Mouse (Mus musculus) stomach, postnatal 0 days (tissue): ENCODE measurements around the gene Kcnma1. TPM values are rescaled to one million over a fixed set of nuclear protein-coding genes. Genes with fewer than 3 reads are reported as not detected.
A peak's percentile ranks its signal among the peaks of the same experiment; 100 is the strongest.

Experiments
- ATAC-seq: fragments of 200-750 bp; cut with Nextera tagmentation; 2 replicates; pipeline ENCODE4 v1.8.0; 2017; ENCODE audit not compliant: low FRiP score, low TSS enrichment
- DNase-seq: peaks from one replicate; pipeline ENCODE4 v3.0.0-alpha.2; 2016; ENCODE audit warnings: low spot score
- H3K27ac ChIP-seq: fragments of 300-500 bp; sonication (generic); replicated peaks from 2 replicates; pipeline ENCODE4 v1.5.1; 2014; ENCODE audit warnings: mild to moderate bottlenecking, control low read depth
- H3K27me3 ChIP-seq: fragments of 300-500 bp; sonication (generic); 2 replicates; pipeline ENCODE4 v1.6.1; 2014; ENCODE audit warnings: low read length; ENCODE audit not compliant: control insufficient read depth, insufficient read depth
- H3K36me3 ChIP-seq: fragments of 300-500 bp; sonication (generic); 2 replicates; pipeline ENCODE4 v1.6.1; 2014; ENCODE audit warnings: low read length, mixed read lengths; ENCODE audit not compliant: control insufficient read depth, insufficient read depth
- H3K4me1 ChIP-seq: fragments of 300-500 bp; sonication (generic); replicated peaks from 2 replicates; pipeline ENCODE4 v1.6.1; 2014; ENCODE audit warnings: antibody characterized with exemption; ENCODE audit not compliant: control insufficient read depth, insufficient read depth
- H3K4me2 ChIP-seq: fragments of 300-500 bp; sonication (generic); replicated peaks from 2 replicates; pipeline ENCODE4 v1.6.1; 2014; ENCODE audit warnings: low read depth, mild to moderate bottlenecking, control low read depth, moderate library complexity
- H3K4me3 ChIP-seq: fragments of 300-500 bp; sonication (generic); 2 replicates; pipeline ENCODE4 v1.5.1; 2014; ENCODE audit warnings: low read depth, low read length, control low read depth
- H3K9ac ChIP-seq: fragments of 300-500 bp; sonication (generic); 2 replicates; pipeline ENCODE4 v1.6.1; 2014; ENCODE audit warnings: mild to moderate bottlenecking, low read length, control low read depth, mixed read lengths
- H3K9me3 ChIP-seq: fragments of 300-500 bp; sonication (generic); 2 replicates; pipeline ENCODE4 v1.6.1; 2016; ENCODE audit warnings: low read length; ENCODE audit not compliant: control insufficient read depth
- CTCF ChIP-seq: IDR thresholded peaks from 2 replicates; pipeline ENCODE4 v1.5.1; 2016; ENCODE audit warnings: antibody characterized with exemption, low read depth, mild to moderate bottlenecking, moderate library complexity
- EP300 ChIP-seq: optimal IDR thresholded peaks from 2 replicates; pipeline ENCODE3; 2016; ENCODE audit warnings: antibody characterized with exemption
- WGBS: fragments of 180-500 bp; shearing (Covaris S2); extraction: QIAGEN DNeasy Blood & Tissue Kit; methylation state at CpG from one replicate; pipeline ENCODE4 v1.1.7; 2014; 5-methylcytosine and 5-hydroxymethylcytosine counted together
- polyA plus RNA-seq: library from polyadenylated mRNA; unstranded; fragments of >200 nt; fragmentation: Nextera tagmentation; extraction: Ambion mirVana; gene quantifications from 2 replicates; pipeline ENCODE4 v1.2.1, GENCODE M21; 2015

Kcnma1 gene
- polyA plus RNA-seq, 1 experiment from 2014 or later: 13.3 TPM

DNA sequence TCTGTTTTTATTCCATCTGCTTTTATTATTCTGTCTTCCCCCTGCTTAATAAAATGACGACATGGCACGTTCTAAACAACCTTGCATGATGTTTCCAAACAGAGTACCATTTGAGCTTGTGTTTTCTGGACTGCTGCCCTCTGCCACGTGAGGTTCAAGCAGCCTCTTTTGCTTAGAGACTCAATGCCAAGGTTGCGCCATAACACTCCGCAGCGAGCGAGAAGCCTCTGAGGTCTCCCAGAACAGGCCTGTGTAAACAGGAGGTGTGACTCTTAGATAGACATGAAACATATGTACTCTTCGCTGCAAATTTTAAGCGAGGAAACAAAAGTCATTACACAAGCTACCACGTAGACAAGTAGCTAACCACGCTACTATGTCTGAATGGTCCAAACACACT lies 55.2 kb downstream of the Kcnma1 start:
- 34% methylated on average over 11 of the region's 11 CpGs for WGBS
- peak overlapping the region; percentile 8; the same call in 1 of the 2 replicates for H3K9ac ChIP-seq
- no peaks in the 10 kb centered on the region for H3K36me3 ChIP-seq
- H3K27ac ChIP-seq: no peak overlapping the region
- no peaks in the 10 kb centered on the region for H3K27me3 ChIP-seq
- no peak overlapping the region for H3K4me2 ChIP-seq
- DNase-seq (peak; percentile 24), ATAC-seq (peak; percentile 80; the same call in 1 of the 2 replicates)
- TF ChIP-seq EP300: no peak
- no peak for TF ChIP-seq CTCF
- H3K4me1 ChIP-seq: no peaks in the 10 kb centered on the region
- H3K4me3 ChIP-seq: no peak overlapping the region
- no peaks in the 10 kb centered on the region for H3K9me3 ChIP-seq

DNA sequence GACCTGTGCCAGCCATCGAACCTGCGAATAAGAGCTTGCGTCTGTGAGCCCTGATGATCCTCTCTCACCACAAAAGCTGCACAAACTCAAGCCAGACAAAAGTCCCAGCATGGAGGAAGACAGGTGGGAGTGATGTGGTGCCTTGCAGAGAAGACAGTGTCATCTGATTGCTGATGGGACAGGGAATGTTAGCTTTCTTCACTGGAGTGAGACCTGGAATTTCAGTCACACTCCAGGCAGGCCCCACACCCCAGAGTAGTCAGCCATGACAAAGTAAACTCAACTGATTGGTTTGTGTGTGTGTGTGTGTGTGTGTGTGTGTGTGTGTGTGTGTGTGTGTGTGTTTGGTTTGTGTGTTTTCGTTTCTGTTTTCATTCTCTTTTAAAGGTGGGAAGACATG lies 57.0 kb downstream of the Kcnma1 start:
- Histone ChIP-seq H3K9me3 (no peaks in the 10 kb centered on the region), H3K27ac (no peak overlapping the region), H3K4me1 (no peaks in the 10 kb centered on the region), H3K36me3 (no peaks in the 10 kb centered on the region), H3K9ac (no peak overlapping the region), H3K4me2 (no peak overlapping the region), H3K4me3 (no peak overlapping the region), H3K27me3 (no peaks in the 10 kb centered on the region)
- no peak for DNase-seq
- no peak for ATAC-seq
- WGBS: 64% methylated on average over 4 of the region's 4 CpGs
- TF ChIP-seq EP300: no peak
- TF ChIP-seq CTCF: no peak

DNA sequence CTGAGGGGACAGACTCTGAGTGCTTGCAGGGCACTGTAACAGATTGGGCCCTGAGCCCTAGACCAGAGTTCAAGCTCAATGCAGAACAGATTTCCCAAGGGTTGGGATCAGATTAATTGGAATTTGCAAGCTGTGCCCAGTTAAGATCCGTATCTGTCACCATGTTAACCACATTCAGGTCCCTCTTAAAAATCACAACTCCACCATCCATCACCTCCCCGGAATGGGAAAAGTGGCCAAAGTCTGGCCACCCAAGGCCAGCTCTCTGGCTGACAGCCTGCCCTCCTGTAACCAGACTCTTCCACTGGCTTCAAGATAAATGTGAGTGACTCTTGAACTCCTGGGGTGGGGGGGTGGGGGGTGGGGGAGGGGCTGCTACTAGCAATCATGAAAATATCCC lies 70.4 kb downstream of the Kcnma1 start:
- no peaks in the 10 kb centered on the region for H3K4me1 ChIP-seq
- H3K9ac ChIP-seq: no peak overlapping the region
- ATAC-seq (no peak), DNase-seq (no peak)
- H3K27me3 ChIP-seq: no peaks in the 10 kb centered on the region
- TF ChIP-seq CTCF: no peak
- TF ChIP-seq EP300: no peak
- 66% methylated on average over 2 of the region's 2 CpGs for WGBS
- H3K36me3 ChIP-seq: no peaks in the 10 kb centered on the region
- no peak overlapping the region for H3K4me2 ChIP-seq
- no peaks in the 10 kb centered on the region for H3K9me3 ChIP-seq
- no peak overlapping the region for H3K27ac ChIP-seq
- no peak overlapping the region for H3K4me3 ChIP-seq

DNA sequence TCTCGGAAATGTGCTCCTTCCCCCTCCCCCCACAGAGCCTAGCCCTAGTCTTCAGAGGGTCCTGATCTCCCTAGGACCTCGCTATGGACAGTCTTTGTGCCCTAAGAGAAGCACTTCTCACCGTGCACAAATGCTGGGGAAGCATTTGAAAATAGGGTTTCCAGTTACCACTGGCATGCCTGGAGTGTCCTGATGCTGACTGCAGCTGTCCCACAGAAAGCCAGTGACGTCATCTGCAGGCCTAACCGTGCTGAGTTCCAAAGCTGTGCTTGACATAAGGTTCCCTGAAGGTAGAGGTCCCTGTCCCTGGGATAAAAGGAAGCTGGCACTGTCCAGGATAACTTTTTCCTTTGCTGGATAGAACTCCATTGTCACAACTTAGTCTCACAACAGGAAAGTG lies 71.1 kb downstream of the Kcnma1 start:
- Histone ChIP-seq H3K9ac (no peak overlapping the region), H3K36me3 (no peaks in the 10 kb centered on the region), H3K27me3 (no peaks in the 10 kb centered on the region), H3K4me2 (no peak overlapping the region), H3K4me1 (no peaks in the 10 kb centered on the region), H3K9me3 (no peaks in the 10 kb centered on the region), H3K27ac (no peak overlapping the region), H3K4me3 (no peak overlapping the region)
- ATAC-seq (no peak), DNase-seq (no peak)
- no peak for TF ChIP-seq CTCF
- no peak for TF ChIP-seq EP300
- WGBS: 60% methylated on average over 5 of the region's 5 CpGs

DNA sequence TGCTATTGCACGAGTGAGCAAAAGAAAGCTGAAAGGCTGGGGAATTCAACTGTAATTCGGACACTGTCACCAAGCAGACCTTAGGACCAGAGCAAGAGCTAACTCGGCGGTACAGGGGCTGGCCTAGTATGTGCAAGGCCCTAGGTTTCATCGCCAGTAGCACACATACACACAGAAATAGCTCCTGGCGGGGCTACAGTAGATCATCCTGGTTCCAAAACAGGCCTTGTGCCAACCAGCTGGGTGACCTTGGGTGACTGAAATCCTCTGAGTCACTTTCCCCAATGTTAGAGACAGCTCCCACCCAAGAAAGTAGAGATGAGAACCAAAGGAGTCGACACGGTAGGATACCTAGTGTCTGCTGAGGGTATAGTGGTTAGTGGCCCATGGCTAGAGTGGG lies 72.2 kb downstream of the Kcnma1 start:
- no peak for TF ChIP-seq CTCF
- TF ChIP-seq EP300: no peak
- Histone ChIP-seq H3K36me3 (no peaks in the 10 kb centered on the region), H3K9ac (no peak overlapping the region), H3K4me2 (no peak overlapping the region), H3K27me3 (no peaks in the 10 kb centered on the region), H3K4me3 (no peak overlapping the region), H3K27ac (no peak overlapping the region), H3K9me3 (no peaks in the 10 kb centered on the region), H3K4me1 (no peaks in the 10 kb centered on the region)
- WGBS: 74% methylated on average over 8 of the region's 8 CpGs
- ATAC-seq (no peak), DNase-seq (no peak)

DNA sequence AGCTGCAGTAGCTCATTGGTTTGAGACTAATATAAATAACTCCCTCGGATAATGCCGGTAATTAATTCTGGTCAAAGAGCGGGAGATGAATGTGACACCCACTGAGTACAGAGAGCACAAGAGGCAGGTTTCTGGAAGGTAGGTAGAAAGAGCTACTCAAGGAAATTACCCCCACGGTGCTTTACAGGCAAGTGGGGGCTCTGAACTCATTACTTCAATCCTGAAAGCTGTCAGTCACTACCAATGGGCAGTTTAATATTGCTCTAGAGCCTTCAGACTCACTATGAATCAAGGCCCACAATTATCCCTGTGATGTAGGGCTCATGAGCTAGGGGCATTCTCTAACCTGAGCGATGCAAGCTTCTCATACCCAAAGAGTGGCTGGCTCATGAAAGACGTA lies 79.3 kb downstream of the Kcnma1 start:
- no peak for DNase-seq
- WGBS: 75% methylated on average over 6 of the region's 6 CpGs
- Histone ChIP-seq H3K27ac (no peak overlapping the region), H3K36me3 (no peaks in the 10 kb centered on the region), H3K9ac (no peak overlapping the region), H3K27me3 (no peaks in the 10 kb centered on the region), H3K4me3 (no peak overlapping the region), H3K4me1 (no peaks in the 10 kb centered on the region), H3K9me3 (no peaks in the 10 kb centered on the region), H3K4me2 (no peak overlapping the region)
- TF ChIP-seq CTCF (no peak), EP300 (no peak)
- ATAC-seq: no peak
